Mouse (Mus musculus): ENCODE measurements around the gene Trcg1. TPM values are rescaled to one million over a fixed set of nuclear protein-coding genes. Genes with fewer than 3 reads are reported as not detected.

Trcg1 gene
- polyA plus RNA-seq, 1 experiment from 2014 or later, result not detected

- Histone ChIP-seq H3K4me2 (no peak overlapping the region), H3K4me3 (replicated peaks) (no peak overlapping the region), H3K36me3 (peaks cover 87% of the 10 kb centered on the region), H3K9ac (no peak overlapping the region), H3K9me3 (replicated peaks) (no peaks in the 10 kb centered on the region), H3K4me1 (replicated peaks) (peaks cover 34% of the 10 kb centered on the region), H3K27me3 (no peaks in the 10 kb centered on the region), H3K27ac (no peak overlapping the region)
- WGBS (ENCODE audit: insufficient replicate concordance), result 84% methylated on average over 7 of the region's 7 CpGs
- DNase-seq (no peak), ATAC-seq (ENCODE audit: low read depth) (no peak)
Measured at GRCm38 (mm10) chr9:57254061-57254460, 17.7 kb downstream of the Trcg1 start.

- H3K4me2 ChIP-seq, result no peak overlapping the region
- peaks cover 42% of the 10 kb centered on the region for H3K4me1 ChIP-seq (replicated peaks)
- H3K36me3 ChIP-seq, result peaks cover 90% of the 10 kb centered on the region
- no peak overlapping the region for H3K27ac ChIP-seq
- no peaks in the 10 kb centered on the region for H3K27me3 ChIP-seq
- WGBS (ENCODE audit: insufficient replicate concordance), result 86% methylated on average over 9 of the region's 9 CpGs
- ATAC-seq (ENCODE audit: low read depth) (no peak), DNase-seq (no peak)
- H3K9me3 ChIP-seq (replicated peaks), result no peaks in the 10 kb centered on the region
- no peak overlapping the region for H3K4me3 ChIP-seq (replicated peaks)
- no peak overlapping the region for H3K9ac ChIP-seq
Measured at GRCm38 (mm10) chr9:57254823-57255495, 18.6 kb downstream of the Trcg1 start.

- H3K4me1 ChIP-seq (replicated peaks), result peaks cover 43% of the 10 kb centered on the region
- no peak overlapping the region for H3K27ac ChIP-seq
- ATAC-seq (ENCODE audit: low read depth) (no peak), DNase-seq (no peak)
- no peaks in the 10 kb centered on the region for H3K9me3 ChIP-seq (replicated peaks)
- H3K27me3 ChIP-seq, result no peaks in the 10 kb centered on the region
- H3K9ac ChIP-seq, result no peak overlapping the region
- 95% methylated on average over 20 of the region's 20 CpGs for WGBS (ENCODE audit: insufficient replicate concordance)
- H3K4me2 ChIP-seq, result no peak overlapping the region
- H3K36me3 ChIP-seq, result peaks cover 80% of the 10 kb centered on the region
- no peak overlapping the region for H3K4me3 ChIP-seq (replicated peaks)
Measured at GRCm38 (mm10) chr9:57256309-57256708, 20.0 kb downstream of the Trcg1 start.

- no peak overlapping the region for H3K9ac ChIP-seq
- no peaks in the 10 kb centered on the region for H3K27me3 ChIP-seq
- WGBS (ENCODE audit: insufficient replicate concordance), result 94% methylated on average over 11 of the region's 11 CpGs
- peaks cover 48% of the 10 kb centered on the region for H3K4me1 ChIP-seq (replicated peaks)
- no peak overlapping the region for H3K4me3 ChIP-seq (replicated peaks)
- H3K4me2 ChIP-seq, result no peak overlapping the region
- no peaks in the 10 kb centered on the region for H3K9me3 ChIP-seq (replicated peaks)
- DNase-seq (no peak), ATAC-seq (ENCODE audit: low read depth) (no peak)
- H3K36me3 ChIP-seq, result peaks cover 75% of the 10 kb centered on the region
- H3K27ac ChIP-seq, result no peak overlapping the region
Measured at GRCm38 (mm10) chr9:57256861-57257260, 20.5 kb downstream of the Trcg1 start.

- DNase-seq, result no peak
Measured at GRCm38 (mm10) chr9:57257627-57258026, 21.3 kb downstream of the Trcg1 start.

GRCm38 (mm10) chr9:57259736-57260135 lies 23.4 kb downstream of the Trcg1 start:
- H3K4me2 ChIP-seq, result peak overlapping the region; percentile 96
- peak; percentile 45 for ATAC-seq (ENCODE audit: low read depth)
- H3K9me3 ChIP-seq (replicated peaks), result no peaks in the 10 kb centered on the region
- peak overlapping the region; percentile 94 for H3K4me3 ChIP-seq (replicated peaks)
- DNase-seq, result peak; percentile 82
- H3K9ac ChIP-seq, result peak overlapping the region; percentile 97; the same call in 1 of the 2 replicates
- peaks cover 3% of the 10 kb centered on the region; the same call in 1 of the 2 replicates for H3K27me3 ChIP-seq
- H3K4me1 ChIP-seq (replicated peaks), result peaks cover 54% of the 10 kb centered on the region
- WGBS (ENCODE audit: insufficient replicate concordance), result 1% methylated on average over 3 of the region's 3 CpGs
- H3K36me3 ChIP-seq, result peaks cover 46% of the 10 kb centered on the region
- H3K27ac ChIP-seq, result peak overlapping the region; percentile 87

More at GRCm38 (mm10) chr9:57257627-57258026, 21.3 kb downstream of the Trcg1 start:
- no peaks in the 10 kb centered on the region for H3K9me3 ChIP-seq (replicated peaks)
- H3K4me3 ChIP-seq (replicated peaks), result no peak overlapping the region
- ATAC-seq (ENCODE audit: low read depth), result no peak
- H3K9ac ChIP-seq, result no peak overlapping the region
- WGBS (ENCODE audit: insufficient replicate concordance), result 94% methylated on average over 9 of the region's 9 CpGs
- H3K27ac ChIP-seq, result no peak overlapping the region
- H3K36me3 ChIP-seq, result peaks cover 67% of the 10 kb centered on the region
- H3K4me1 ChIP-seq (replicated peaks), result peaks cover 49% of the 10 kb centered on the region
- no peak overlapping the region for H3K4me2 ChIP-seq
- H3K27me3 ChIP-seq, result no peaks in the 10 kb centered on the region

- peak; percentile 13 for DNase-seq
- ATAC-seq (ENCODE audit: low read depth), result no peak
- H3K9ac ChIP-seq, result peak overlapping the region; percentile 97
- peak overlapping the region; percentile 94 for H3K4me3 ChIP-seq (replicated peaks)
- H3K9me3 ChIP-seq (replicated peaks), result no peaks in the 10 kb centered on the region
- H3K4me2 ChIP-seq, result peak overlapping the region; percentile 96
- WGBS (ENCODE audit: insufficient replicate concordance), result 19% methylated on average over 12 of the region's 12 CpGs
- peaks cover 10% of the 10 kb centered on the region; the same call in 1 of the 2 replicates for H3K27me3 ChIP-seq
- peaks cover 52% of the 10 kb centered on the region for H3K4me1 ChIP-seq (replicated peaks)
- H3K27ac ChIP-seq, result peak overlapping the region; percentile 87
- H3K36me3 ChIP-seq, result peaks cover 34% of the 10 kb centered on the region
Measured at GRCm38 (mm10) chr9:57260940-57261339, 24.6 kb downstream of the Trcg1 start.

- WGBS (ENCODE audit: insufficient replicate concordance), result under 1% methylated on average over 26 of the region's 26 CpGs
- Histone ChIP-seq H3K27ac (peak overlapping the region; percentile 87), H3K9ac (peak overlapping the region; percentile 97), H3K4me3 (replicated peaks) (peak overlapping the region; percentile 94), H3K36me3 (peaks cover 28% of the 10 kb centered on the region), H3K27me3 (peaks cover 11% of the 10 kb centered on the region; the same call in 1 of the 2 replicates), H3K9me3 (replicated peaks) (no peaks in the 10 kb centered on the region), H3K4me2 (peak overlapping the region; percentile 96), H3K4me1 (replicated peaks) (peaks cover 47% of the 10 kb centered on the region)
- DNase-seq (peak; percentile 51), ATAC-seq (ENCODE audit: low read depth) (peak; percentile 19)
Measured at GRCm38 (mm10) chr9:57261516-57261912, 25.2 kb downstream of the Trcg1 start.

- Histone ChIP-seq H3K4me2 (peak within 1 kb of the TSS; percentile 96), H3K27ac (peak within 1 kb of the TSS; percentile 87), H3K9me3 (replicated peaks) (no peaks in the 10 kb centered on the region), H3K27me3 (peaks cover 16% of the 10 kb centered on the region), H3K9ac (peak within 1 kb of the TSS; percentile 97), H3K36me3 (peaks cover 22% of the 10 kb centered on the region), H3K4me3 (replicated peaks) (peak within 1 kb of the TSS; percentile 94), H3K4me1 (replicated peaks) (peaks cover 52% of the 10 kb centered on the region)
- WGBS (ENCODE audit: insufficient replicate concordance), result under 1% methylated on average over 86 of the region's 87 CpGs
- DNase-seq (peak; percentile 70), ATAC-seq (ENCODE audit: low read depth) (peak; percentile 85)
Measured at GRCm38 (mm10) chr9:57261913-57262794, 25.8 kb downstream of the Trcg1 start, which contains the start of gene 1700017B05Rik. Gene 1700017B05Rik, minus strand, starts transcription at chr9:57262612.

- peaks cover 19% of the 10 kb centered on the region for H3K27me3 ChIP-seq
- peaks cover 13% of the 10 kb centered on the region for H3K36me3 ChIP-seq
- H3K4me1 ChIP-seq (replicated peaks), result peaks cover 61% of the 10 kb centered on the region
- H3K9me3 ChIP-seq (replicated peaks), result no peaks in the 10 kb centered on the region
- DNase-seq, result no peak
- H3K4me3 ChIP-seq (replicated peaks), result peak overlapping the region; percentile 94
- peak overlapping the region; percentile 96 for H3K4me2 ChIP-seq
- no peak for ATAC-seq (ENCODE audit: low read depth)
- peak overlapping the region; percentile 87 for H3K27ac ChIP-seq
- WGBS (ENCODE audit: insufficient replicate concordance), result 41% methylated on average over 13 of the region's 13 CpGs
- H3K9ac ChIP-seq, result peak overlapping the region; percentile 97
Measured at GRCm38 (mm10) chr9:57262795-57263684, 26.7 kb downstream of the Trcg1 start.

All from liver, embryonic 13.5 days (tissue).